Mouse (Mus musculus) C2C12 (cell line): ENCODE data around the gene Mest.

Experiments used
- CEBPB ChIP-seq: IDR thresholded peaks from one replicate; pipeline ENCODE4 v1.6.1; 2011; ENCODE audit warnings: low read depth, mild to moderate bottlenecking, control low read depth, moderate library complexity
- CTCF ChIP-seq: IDR thresholded peaks from one replicate; pipeline ENCODE4 v1.5.1; 2011; ENCODE audit not compliant: control insufficient read depth, insufficient read depth, insufficient read length
- MAX ChIP-seq: IDR thresholded peaks from one replicate; pipeline ENCODE4 v1.6.1; 2011; ENCODE audit warnings: mild to moderate bottlenecking, control low read depth
- MYOG ChIP-seq: IDR thresholded peaks from one replicate; pipeline ENCODE4 v1.6.1; 2011; ENCODE audit not compliant: control insufficient read depth, insufficient read length; ENCODE audit errors: extremely low read depth

DNA sequence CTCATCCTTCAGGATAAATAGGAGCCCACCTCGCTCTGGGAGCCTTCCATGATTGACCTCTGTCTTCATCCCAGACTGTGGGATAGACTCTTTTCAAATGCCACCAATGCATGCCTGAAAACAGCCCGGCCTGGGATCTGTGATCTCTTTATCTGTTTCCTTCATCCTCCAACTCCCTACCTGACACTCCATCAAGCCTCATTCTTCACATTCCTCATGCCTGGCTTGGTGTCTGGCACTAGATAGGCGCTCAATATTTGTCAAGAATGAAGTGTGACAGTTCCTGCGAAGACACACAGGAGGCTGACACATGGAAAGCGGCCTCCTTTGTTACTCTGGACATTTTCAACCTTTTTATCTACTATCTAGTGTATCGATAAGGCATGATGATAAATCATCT is 19.9 kb upstream of the Mest start:
- no peak for TF ChIP-seq CTCF
- TF ChIP-seq CEBPB, result no peak
- no peak for TF ChIP-seq MAX
- no peak for TF ChIP-seq MYOG
